Mouse (Mus musculus): Measurements from ENCODE around the gene Pcp2. TPM values are rescaled to one million over a fixed set of nuclear protein-coding genes. Genes with fewer than 3 reads are reported as not detected.

Gene Pcp2
- polyA plus RNA-seq, 1 experiment from 2014 or later: 0.51 TPM

- Histone ChIP-seq H3K4me1 (ENCODE audit: insufficient read depth, low read length) (peaks cover 7% of the 10 kb centered on the region; the same call in 1 of the 2 replicates), H3K27ac (ENCODE audit: low read length) (no peak overlapping the region), H3K9me3 (ENCODE audit: low read length) (no peaks in the 10 kb centered on the region), H3K4me2 (replicated peaks; ENCODE audit: low read depth, low read length) (no peak overlapping the region), H3K27me3 (ENCODE audit: insufficient read depth, low read length) (0 out of 2 replicates have a peak, but pooled peaks cover 10% of the 10 kb centered on the region), H3K36me3 (ENCODE audit: insufficient read depth, low read length) (no peaks in the 10 kb centered on the region), H3K4me3 (ENCODE audit: low read length) (no peak overlapping the region), H3K9ac (replicated peaks; ENCODE audit: low read length) (no peak overlapping the region)
- ATAC-seq (ENCODE audit: low FRiP score, low TSS enrichment): no peak
- 27% methylated on average over 5 of the region's 5 CpGs for WGBS
Measured at GRCm38 (mm10) chr8:3628014-3628413, 2.7 kb upstream of the Pcp2 start.

- no peak overlapping the region for H3K4me3 ChIP-seq (ENCODE audit: low read length)
- no peaks in the 10 kb centered on the region for H3K36me3 ChIP-seq (ENCODE audit: insufficient read depth, low read length)
- H3K9me3 ChIP-seq (ENCODE audit: low read length): no peaks in the 10 kb centered on the region
- no peak for ATAC-seq (ENCODE audit: low FRiP score, low TSS enrichment)
- WGBS: 53% methylated on average over 5 of the region's 5 CpGs
- no peak overlapping the region for H3K27ac ChIP-seq (ENCODE audit: low read length)
- H3K4me2 ChIP-seq (replicated peaks; ENCODE audit: low read depth, low read length): no peak overlapping the region
- H3K9ac ChIP-seq (replicated peaks; ENCODE audit: low read length): no peak overlapping the region
- peaks cover 8% of the 10 kb centered on the region for H3K4me1 ChIP-seq (ENCODE audit: insufficient read depth, low read length)
- H3K27me3 ChIP-seq (ENCODE audit: insufficient read depth, low read length): 0 out of 2 replicates have a peak, but pooled peaks cover 10% of the 10 kb centered on the region
Measured at GRCm38 (mm10) chr8:3626971-3627370, 1.6 kb upstream of the Pcp2 start.

GRCm38 (mm10) chr8:3622119-3622518 lies 3.2 kb downstream of the Pcp2 start:
- Histone ChIP-seq H3K27me3 (ENCODE audit: insufficient read depth, low read length) (no peaks in the 10 kb centered on the region), H3K4me3 (ENCODE audit: low read length) (peak overlapping the region; percentile 79), H3K27ac (ENCODE audit: low read length) (no peak overlapping the region), H3K36me3 (ENCODE audit: insufficient read depth, low read length) (peaks cover 8% of the 10 kb centered on the region), H3K4me2 (replicated peaks; ENCODE audit: low read depth, low read length) (peak overlapping the region; percentile 81), H3K4me1 (ENCODE audit: insufficient read depth, low read length) (peaks cover 13% of the 10 kb centered on the region), H3K9me3 (ENCODE audit: low read length) (no peaks in the 10 kb centered on the region), H3K9ac (replicated peaks; ENCODE audit: low read length) (peak overlapping the region; percentile 87; the same call in 1 of the 2 replicates)
- ATAC-seq (ENCODE audit: low FRiP score, low TSS enrichment): no peak
- 70% methylated on average over 8 of the region's 8 CpGs for WGBS

- no peaks in the 10 kb centered on the region for H3K27me3 ChIP-seq (ENCODE audit: insufficient read depth, low read length)
- peak within 1 kb of the TSS; percentile 79 for H3K4me3 ChIP-seq (ENCODE audit: low read length)
- H3K9me3 ChIP-seq (ENCODE audit: low read length): no peaks in the 10 kb centered on the region
- H3K4me1 ChIP-seq (ENCODE audit: insufficient read depth, low read length): peaks cover 13% of the 10 kb centered on the region
- peak within 1 kb of the TSS; percentile 81 for H3K4me2 ChIP-seq (replicated peaks; ENCODE audit: low read depth, low read length)
- peak within 1 kb of the TSS; percentile 88 for H3K9ac ChIP-seq (replicated peaks; ENCODE audit: low read length)
- ATAC-seq (ENCODE audit: low FRiP score, low TSS enrichment): peak; percentile 98
- no peak within 1 kb of the TSS for H3K27ac ChIP-seq (ENCODE audit: low read length)
- peaks cover 15% of the 10 kb centered on the region for H3K36me3 ChIP-seq (ENCODE audit: insufficient read depth, low read length)
- WGBS: under 1% methylated on average over 37 of the region's 37 CpGs
Measured at GRCm38 (mm10) chr8:3621199-3621970, 4.0 kb downstream of the Pcp2 start, which contains the start of the genes Xab2 and Pet100. TSS of gene Xab2 (minus strand) at chr8:3621316. TSS of gene Pet100 (plus strand) at chr8:3621548.

GRCm38 (mm10) chr8:3609816-3610150 lies 15.6 kb downstream of the Pcp2 start:
- Histone ChIP-seq H3K9ac (replicated peaks; ENCODE audit: low read length) (no peak overlapping the region), H3K4me3 (ENCODE audit: low read length) (no peak overlapping the region), H3K27me3 (ENCODE audit: insufficient read depth, low read length) (no peaks in the 10 kb centered on the region), H3K27ac (ENCODE audit: low read length) (peak overlapping the region; percentile 17), H3K4me1 (ENCODE audit: insufficient read depth, low read length) (no peaks in the 10 kb centered on the region), H3K36me3 (ENCODE audit: insufficient read depth, low read length) (peaks cover 63% of the 10 kb centered on the region), H3K9me3 (ENCODE audit: low read length) (no peaks in the 10 kb centered on the region), H3K4me2 (replicated peaks; ENCODE audit: low read depth, low read length) (no peak overlapping the region)
- ATAC-seq (ENCODE audit: low FRiP score, low TSS enrichment): peak; percentile 46; the same call in 1 of the 2 replicates
- 79% methylated on average over 6 of the region's 6 CpGs for WGBS

- no peaks in the 10 kb centered on the region for H3K9me3 ChIP-seq (ENCODE audit: low read length)
- H3K4me1 ChIP-seq (ENCODE audit: insufficient read depth, low read length): no peaks in the 10 kb centered on the region
- H3K4me3 ChIP-seq (ENCODE audit: low read length): no peak overlapping the region
- no peak overlapping the region for H3K4me2 ChIP-seq (replicated peaks; ENCODE audit: low read depth, low read length)
- no peaks in the 10 kb centered on the region for H3K27me3 ChIP-seq (ENCODE audit: insufficient read depth, low read length)
- H3K36me3 ChIP-seq (ENCODE audit: insufficient read depth, low read length): peaks cover 63% of the 10 kb centered on the region
- H3K9ac ChIP-seq (replicated peaks; ENCODE audit: low read length): no peak overlapping the region
- WGBS: 66% methylated on average over 12 of the region's 12 CpGs
- peak overlapping the region; percentile 17 for H3K27ac ChIP-seq (ENCODE audit: low read length)
- no peak for ATAC-seq (ENCODE audit: low FRiP score, low TSS enrichment)
Measured at GRCm38 (mm10) chr8:3609046-3609815, 16.1 kb downstream of the Pcp2 start.

- H3K36me3 ChIP-seq (ENCODE audit: insufficient read depth, low read length): peaks cover 63% of the 10 kb centered on the region
- H3K4me2 ChIP-seq (replicated peaks; ENCODE audit: low read depth, low read length): no peak overlapping the region
- no peaks in the 10 kb centered on the region for H3K9me3 ChIP-seq (ENCODE audit: low read length)
- no peaks in the 10 kb centered on the region for H3K4me1 ChIP-seq (ENCODE audit: insufficient read depth, low read length)
- ATAC-seq (ENCODE audit: low FRiP score, low TSS enrichment): no peak
- no peaks in the 10 kb centered on the region for H3K27me3 ChIP-seq (ENCODE audit: insufficient read depth, low read length)
- no peak overlapping the region for H3K9ac ChIP-seq (replicated peaks; ENCODE audit: low read length)
- no peak overlapping the region for H3K4me3 ChIP-seq (ENCODE audit: low read length)
- no peak overlapping the region for H3K27ac ChIP-seq (ENCODE audit: low read length)
- 84% methylated on average over 7 of the region's 7 CpGs for WGBS
Measured at GRCm38 (mm10) chr8:3607822-3608221, 17.5 kb downstream of the Pcp2 start.

- Histone ChIP-seq H3K27ac (ENCODE audit: low read length) (peak overlapping the region; percentile 57), H3K4me1 (ENCODE audit: insufficient read depth, low read length) (no peaks in the 10 kb centered on the region), H3K9ac (replicated peaks; ENCODE audit: low read length) (no peak overlapping the region), H3K36me3 (ENCODE audit: insufficient read depth, low read length) (peaks cover 60% of the 10 kb centered on the region), H3K27me3 (ENCODE audit: insufficient read depth, low read length) (no peaks in the 10 kb centered on the region), H3K9me3 (ENCODE audit: low read length) (no peaks in the 10 kb centered on the region), H3K4me2 (replicated peaks; ENCODE audit: low read depth, low read length) (no peak overlapping the region), H3K4me3 (ENCODE audit: low read length) (no peak overlapping the region)
- 82% methylated on average over 16 of the region's 16 CpGs for WGBS
- ATAC-seq (ENCODE audit: low FRiP score, low TSS enrichment): peak; percentile 52; the same call in 1 of the 2 replicates
Measured at GRCm38 (mm10) chr8:3606593-3606992, 18.8 kb downstream of the Pcp2 start.

GRCm38 (mm10) chr8:3603439-3603838 lies 21.9 kb downstream of the Pcp2 start:
- H3K27ac ChIP-seq (ENCODE audit: low read length): no peak overlapping the region
- no peaks in the 10 kb centered on the region for H3K27me3 ChIP-seq (ENCODE audit: insufficient read depth, low read length)
- WGBS: 61% methylated on average over 11 of the region's 13 CpGs
- ATAC-seq (ENCODE audit: low FRiP score, low TSS enrichment): no peak
- no peak overlapping the region for H3K4me2 ChIP-seq (replicated peaks; ENCODE audit: low read depth, low read length)
- no peak overlapping the region for H3K9ac ChIP-seq (replicated peaks; ENCODE audit: low read length)
- H3K4me3 ChIP-seq (ENCODE audit: low read length): no peak overlapping the region
- H3K4me1 ChIP-seq (ENCODE audit: insufficient read depth, low read length): no peaks in the 10 kb centered on the region
- peaks cover 55% of the 10 kb centered on the region for H3K36me3 ChIP-seq (ENCODE audit: insufficient read depth, low read length)
- no peaks in the 10 kb centered on the region for H3K9me3 ChIP-seq (ENCODE audit: low read length)

Measured in kidney, embryonic 16.5 days (tissue).